Mouse (Mus musculus) lung, adult 2 months (tissue): ENCODE measurements around the gene Polr1a. TPM values are rescaled to one million over a fixed set of nuclear protein-coding genes. Genes with fewer than 3 reads are reported as not detected.

ENCODE experiments used
- DNase-seq: peaks from one replicate; pipeline ENCODE4 v3.0.0; 2022
- H3K4me1 ChIP-seq: fragments of 200-500 bp; 2 replicates; pipeline ENCODE4 v1.6.1; 2011; ENCODE audit warnings: low read length; ENCODE audit not compliant: control insufficient read depth, insufficient read depth
- H3K4me3 ChIP-seq: fragments of 200-500 bp; replicated peaks from 2 replicates; pipeline ENCODE3; 2011; ENCODE audit warnings: low read depth, mild to moderate bottlenecking, control low read depth, low read length; ENCODE audit errors: extremely low read depth
- CTCF ChIP-seq: fragments of 200-500 bp; IDR thresholded peaks from 2 replicates; pipeline ENCODE4 v1.5.1; 2011; ENCODE audit warnings: mild to moderate bottlenecking, low read length, control low read depth; ENCODE audit not compliant: insufficient read depth
- POLR2A ChIP-seq: fragments of 200-500 bp; IDR thresholded peaks from 2 replicates; pipeline ENCODE4 v1.6.1; 2011; ENCODE audit warnings: low read depth, mild to moderate bottlenecking, control low read depth, low read length, borderline replicate concordance; ENCODE audit errors: extremely low read depth
- WGBS: fragments of 180-500 bp; shearing (Covaris S2); methylation state at CpG from one replicate; pipeline ENCODE4 v1.1.7; 2018; 5-methylcytosine and 5-hydroxymethylcytosine counted together
- polyA plus RNA-seq: library from polyadenylated mRNA; depleted of rRNA; stranded (reverse); fragments of >200 nt; gene quantifications from 2 replicates; pipeline ENCODE4 v1.2.3, GENCODE M21; 2012

Polr1a gene
- polyA plus RNA-seq, 1 experiment: 11.6 TPM

DNA sequence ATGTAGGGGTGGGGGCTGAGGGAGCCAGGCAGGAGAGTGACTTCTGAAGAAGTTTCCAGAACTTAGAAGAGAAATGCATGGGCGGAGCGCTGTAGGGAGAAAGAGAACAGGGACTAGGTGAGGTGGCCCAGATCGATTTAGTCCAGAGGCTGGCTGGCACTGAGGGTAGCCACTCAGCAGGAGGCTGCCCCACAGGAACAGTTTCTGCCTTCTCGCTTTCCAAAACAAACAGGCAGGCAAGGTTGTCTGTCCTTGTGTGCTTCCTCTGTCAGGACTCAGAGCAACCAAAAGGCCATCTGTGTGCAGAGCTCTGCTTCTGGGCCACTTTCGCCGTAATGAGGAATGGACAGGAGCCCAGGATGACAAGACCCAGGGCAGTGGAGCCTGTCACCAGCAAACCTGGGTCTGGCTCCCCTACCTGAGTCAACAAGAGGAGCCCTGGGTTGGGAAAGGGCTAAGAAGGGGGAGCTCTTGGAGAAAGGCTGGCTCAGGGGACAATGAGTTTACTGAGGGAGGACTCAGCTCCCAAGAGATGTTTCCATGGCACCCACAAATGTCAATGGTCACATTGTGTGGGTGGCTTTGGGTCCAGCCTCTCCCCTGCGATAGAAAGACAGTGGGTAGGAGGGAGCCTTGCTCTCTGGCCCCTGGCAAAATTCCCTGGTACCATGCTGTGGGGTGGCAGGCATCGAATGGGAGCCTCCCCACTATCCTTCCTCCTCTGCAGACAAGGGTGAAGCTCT lies 82.5 kb downstream of the Polr1a start:
- peak; percentile 26 for DNase-seq
- Histone ChIP-seq H3K4me3 (no peak overlapping the region), H3K4me1 (peaks cover 6% of the 10 kb centered on the region; the same call in 1 of the 2 replicates)
- TF ChIP-seq CTCF: no peak
- TF ChIP-seq POLR2A: no peak
- 72% methylated on average over 8 of the region's 8 CpGs for WGBS

- TF ChIP-seq CTCF (no peak), POLR2A (no peak)
- DNase-seq: no peak
- peaks cover 6% of the 10 kb centered on the region; the same call in 1 of the 2 replicates for H3K4me1 ChIP-seq
- no peak overlapping the region for H3K4me3 ChIP-seq
- WGBS: 47% methylated on average over 2 of the region's 2 CpGs
These were observed 83.1 kb downstream of the Polr1a start for GRCm38 (mm10) chr6:71991933-71992325.

DNA sequence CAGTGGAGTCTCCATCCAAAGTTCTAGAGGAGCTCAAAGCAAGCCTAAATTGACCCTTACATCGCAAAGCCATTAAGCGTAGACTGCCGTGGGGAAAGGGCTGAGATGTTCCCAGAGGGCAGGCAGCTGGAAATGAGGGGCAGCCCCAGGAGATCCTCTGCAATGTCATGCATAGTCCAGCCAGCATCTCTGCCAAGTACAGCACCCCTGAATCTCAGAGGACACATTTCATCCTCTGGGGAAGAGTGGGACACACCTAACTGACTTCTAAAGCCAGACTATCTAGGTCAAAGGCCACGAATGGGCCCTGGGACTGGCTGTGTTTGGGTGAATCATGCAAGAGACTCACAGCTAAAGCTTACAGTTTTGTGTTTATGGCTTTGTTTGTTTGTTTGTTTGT lies 85.2 kb downstream of the Polr1a start:
- TF ChIP-seq CTCF (no peak), POLR2A (no peak)
- Histone ChIP-seq H3K4me3 (no peak overlapping the region), H3K4me1 (peaks cover 6% of the 10 kb centered on the region; the same call in 1 of the 2 replicates)
- no peak for DNase-seq
- 89% methylated on average over 4 of the region's 4 CpGs for WGBS

DNA sequence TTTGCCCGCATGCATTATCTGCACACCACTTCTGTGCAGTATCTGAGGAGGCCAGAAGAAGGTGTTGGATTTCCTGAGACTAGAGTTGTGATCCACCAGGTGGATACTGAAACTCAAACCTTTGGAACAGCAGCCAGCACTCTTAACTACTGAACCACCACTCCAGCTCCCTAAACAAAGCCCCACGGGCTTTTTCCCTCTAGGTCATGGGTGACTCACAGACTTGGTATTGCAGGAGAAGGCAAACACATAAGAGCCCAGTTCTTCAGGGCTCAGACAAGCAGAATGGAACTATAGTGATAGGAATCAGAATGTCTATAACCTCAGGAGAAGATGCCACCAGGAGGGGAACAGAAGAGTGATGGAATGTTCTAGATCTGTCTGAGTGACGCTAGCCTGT lies 86.2 kb downstream of the Polr1a start:
- TF ChIP-seq POLR2A (no peak), CTCF (no peak)
- peaks cover 3% of the 10 kb centered on the region; the same call in 1 of the 2 replicates for H3K4me1 ChIP-seq
- 68% methylated on average over 3 of the region's 3 CpGs for WGBS
- DNase-seq: no peak
- H3K4me3 ChIP-seq: no peak overlapping the region

DNA sequence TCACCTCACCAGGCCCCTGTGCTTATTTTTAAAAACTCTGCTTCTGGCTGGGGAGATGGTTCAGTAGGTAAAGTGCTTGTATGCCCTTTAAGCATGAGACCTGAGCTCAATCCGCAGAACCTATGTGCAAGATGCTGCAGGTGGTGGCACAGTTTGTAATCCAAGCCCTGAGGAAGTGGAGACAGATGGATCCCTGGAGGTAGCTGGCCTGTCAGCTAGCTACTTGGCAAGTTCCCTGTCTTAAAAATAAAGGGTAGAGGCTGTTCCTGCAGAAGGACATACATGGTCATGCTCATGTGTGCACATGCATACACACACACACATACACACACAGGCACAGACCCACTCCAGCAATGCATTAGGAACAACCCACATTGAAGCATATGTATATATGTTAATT lies 88.4 kb downstream of the Polr1a start:
- TF ChIP-seq POLR2A: no peak
- no peak for TF ChIP-seq CTCF
- H3K4me3 ChIP-seq: no peak overlapping the region
- DNase-seq: no peak
- peaks cover 1% of the 10 kb centered on the region; the same call in 1 of the 2 replicates for H3K4me1 ChIP-seq
- 100% methylated on average over 1 of the region's 1 CpGs for WGBS

DNA sequence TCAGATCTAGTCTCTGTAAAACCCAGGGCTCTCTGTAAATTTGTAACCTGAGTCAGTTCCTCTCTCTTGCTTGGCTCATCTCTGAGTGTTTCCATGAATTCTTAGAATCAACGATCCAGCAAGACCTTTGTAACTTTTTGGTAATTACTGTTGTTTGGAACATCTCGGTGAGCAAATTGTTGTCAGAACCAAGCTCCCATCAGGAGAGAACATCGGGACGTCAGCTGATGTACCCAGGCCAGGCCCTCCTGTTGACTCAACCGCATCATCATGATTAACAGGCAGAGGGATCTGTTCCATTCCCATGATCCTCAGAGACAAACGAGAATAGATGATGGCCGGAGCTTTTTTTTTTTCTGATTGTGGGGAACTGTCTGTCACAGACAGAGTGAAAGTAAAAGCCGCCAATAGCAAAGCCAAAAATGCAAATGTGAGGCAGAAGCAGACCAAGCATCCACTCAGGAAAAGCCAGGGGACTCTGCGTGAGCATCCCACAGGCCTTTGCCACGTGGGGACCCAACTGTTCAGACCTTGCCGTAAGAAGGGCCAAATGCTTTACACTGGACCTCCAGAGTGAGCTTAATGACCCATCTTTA lies 91.2 kb downstream of the Polr1a start:
- no peak for DNase-seq
- H3K4me1 ChIP-seq: no peaks in the 10 kb centered on the region
- TF ChIP-seq POLR2A: no peak
- TF ChIP-seq CTCF: no peak
- 84% methylated on average over 11 of the region's 11 CpGs for WGBS
- no peak overlapping the region for H3K4me3 ChIP-seq

DNA sequence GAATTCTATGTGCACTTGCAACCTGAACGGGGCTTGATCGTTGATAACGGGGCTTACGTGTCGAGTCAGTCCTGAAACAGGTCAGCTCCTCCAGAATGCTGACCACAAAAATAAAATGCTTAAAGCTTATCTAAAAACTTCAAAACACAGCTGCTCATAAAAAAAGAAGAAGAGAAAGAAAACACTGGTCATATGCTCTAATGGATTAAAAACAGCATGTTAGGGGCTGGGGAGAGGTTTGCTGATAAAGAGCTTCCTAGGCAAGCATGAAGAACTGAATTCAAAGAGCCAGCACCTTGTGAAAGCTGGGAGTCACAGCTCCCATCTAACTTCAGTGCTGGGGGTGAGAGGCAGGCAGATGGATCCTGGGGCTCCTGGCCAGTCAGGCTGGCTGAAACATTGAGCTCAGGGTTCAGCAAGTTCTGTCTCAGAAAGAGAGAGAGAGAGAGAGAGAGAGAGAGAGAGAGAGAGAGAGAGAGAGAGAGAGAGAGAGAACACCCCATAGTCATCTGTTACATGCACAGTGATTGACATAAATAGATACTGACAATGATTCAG lies 92.4 kb downstream of the Polr1a start:
- WGBS: 69% methylated on average over 5 of the region's 5 CpGs
- TF ChIP-seq CTCF (no peak), POLR2A (no peak)
- H3K4me3 ChIP-seq: no peak overlapping the region
- no peaks in the 10 kb centered on the region for H3K4me1 ChIP-seq
- no peak for DNase-seq

- DNase-seq: no peak
- TF ChIP-seq CTCF (no peak), POLR2A (no peak)
- Histone ChIP-seq H3K4me3 (no peak overlapping the region), H3K4me1 (no peaks in the 10 kb centered on the region)
- WGBS: 73% methylated on average over 3 of the region's 3 CpGs
These were observed 98.8 kb downstream of the Polr1a start for GRCm38 (mm10) chr6:72007411-72008212.

DNA sequence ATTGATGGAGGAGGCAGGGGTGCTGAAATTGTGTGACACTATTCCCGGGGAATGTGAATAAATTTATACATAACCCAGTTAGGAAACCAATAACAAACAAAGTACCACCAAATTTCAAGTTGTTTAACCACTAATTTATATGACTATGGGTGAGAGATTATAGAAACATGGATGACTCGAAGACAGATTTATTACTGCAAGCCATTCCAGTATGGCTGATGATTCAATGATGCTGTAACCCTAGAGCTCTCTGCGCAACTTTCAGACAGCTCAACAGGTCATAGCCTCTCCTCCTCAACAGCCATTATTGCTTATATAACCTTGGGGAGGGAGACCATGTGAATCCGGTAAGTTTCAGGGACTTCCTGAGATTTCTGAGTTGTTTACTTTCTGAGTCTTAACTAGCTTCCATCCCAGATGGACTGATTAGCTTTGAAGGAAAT lies 99.4 kb downstream of the Polr1a start:
- no peak for TF ChIP-seq POLR2A
- no peak for TF ChIP-seq CTCF
- no peaks in the 10 kb centered on the region for H3K4me1 ChIP-seq
- H3K4me3 ChIP-seq: no peak overlapping the region
- no peak for DNase-seq
- WGBS: 90% methylated on average over 4 of the region's 4 CpGs
